Mouse (Mus musculus) gastrocnemius, postnatal 25 days (tissue): ENCODE data around the gene Srrm2. TPM values are rescaled to one million over a fixed set of nuclear protein-coding genes. Genes with fewer than 3 reads are reported as not detected.

Experiments
- DNase-seq: peaks from one replicate; pipeline ENCODE4 v3.0.0; 2022
- microRNA-seq, 2 experiments: library from miRNA; unstranded; fragments of <30 nt; microRNA quantifications; one replicate each; pipeline ENCODE4 v1.2.0; 2021; ENCODE audit warnings: borderline replicate concordance in 2 of 2
- total RNA-seq, 2 experiments: library from RNA; stranded (reverse); gene quantifications; 1 replicate in 1 of 2; 2 replicates in 1 of 2; pipeline ENCODE4 v1.2.3; 2021

Srrm2 gene
- total RNA-seq, 2 experiments from 2014 or later = 157 to 160 TPM

GRCm38 (mm10) chr17:23857193-23857592, 66.9 kb downstream of the Srrm2 start:
- DNase-seq = no peak

- no peak for DNase-seq
These were observed 67.6 kb downstream of the Srrm2 start for GRCm38 (mm10) chr17:23857913-23858312.

GRCm38 (mm10) chr17:23862926-23863325, 72.6 kb downstream of the Srrm2 start:
- no peak for DNase-seq

- DNase-seq = no peak
These were observed 77.4 kb downstream of the Srrm2 start, which contains the start of gene Prss21 for GRCm38 (mm10) chr17:23867756-23868155. Prss21 (plus strand) TSS chr17:23868056.

- no peak for DNase-seq
These were observed 78.2 kb downstream of the Srrm2 start for GRCm38 (mm10) chr17:23868513-23868912.

Small RNA genes lying within 50 kb of the gene (microRNA-seq; reads per million reads assigned to microRNA genes)
- gene Mir5125 = 0 to 0.53 reads per million in 2 experiments

Other genes with a start within 250 kb of the Srrm2 start
- 1 to 10 TPM; 1.9 to 2.4 TPM for gene Zfp213, start 226.3 kb upstream of the Srrm2 start, total RNA-seq
- gene Zfp13, start 191.0 kb upstream of the Srrm2 start, total RNA-seq = 1 to 10 TPM; 2.0 to 2.1 TPM
- not detected for gene Zscan10, start 189.7 kb upstream of the Srrm2 start, total RNA-seq
- not detected for gene Mmp25, start 145.3 kb upstream of the Srrm2 start, total RNA-seq
- gene Bicdl2, start 130.0 kb upstream of the Srrm2 start, total RNA-seq = not detected
- gene Hcfc1r1, start 116.9 kb upstream of the Srrm2 start, total RNA-seq = 100 to 1,000 TPM; 123 to 156 TPM
- gene Thoc6, start 116.7 kb upstream of the Srrm2 start, total RNA-seq = 10 to 100 TPM in 1 of 2 experiments, 1 to 10 TPM in 1; 9.3 to 10.8 TPM
- gene Tnfrsf12a, start 113.1 kb upstream of the Srrm2 start, total RNA-seq = 10 to 100 TPM; 46.1 to 61.5 TPM
- gene Cldn6, start 111.3 kb upstream of the Srrm2 start, total RNA-seq = not detected
- under 1 TPM in 1 of 2 experiments, not detected in 1; 0.19 TPM for gene Cldn9, start 106.5 kb upstream of the Srrm2 start, total RNA-seq
- gene 1520401A03Rik, start 67.7 kb upstream of the Srrm2 start, total RNA-seq = not detected
- under 1 TPM; 0.67 to 0.83 TPM for gene Pkmyt1, start 64.2 kb upstream of the Srrm2 start, total RNA-seq
- gene Paqr4, start 49.7 kb upstream of the Srrm2 start, total RNA-seq = 1 to 10 TPM; 4.4 to 5.2 TPM
- not detected for gene Kremen2, start 44.7 kb upstream of the Srrm2 start, total RNA-seq
- 10 to 100 TPM; 33.5 to 34.0 TPM for gene Flywch1, start 18.9 kb upstream of the Srrm2 start, total RNA-seq
- gene Flywch2, start 4.5 kb upstream of the Srrm2 start, total RNA-seq = under 1 TPM; 0.56 to 0.83 TPM
- gene Elob, start 38.6 kb downstream of the Srrm2 start, total RNA-seq = 100 to 1,000 TPM; 237 to 267 TPM
- gene Prss33, start 45.5 kb downstream of the Srrm2 start, total RNA-seq = not detected
- gene Prss32, start 53.3 kb downstream of the Srrm2 start, total RNA-seq = not detected
- not detected for gene Prss41, start 53.6 kb downstream of the Srrm2 start, total RNA-seq
- not detected for gene Prss21, start 77.5 kb downstream of the Srrm2 start, total RNA-seq
- not detected for gene Dcpp1, start 90.3 kb downstream of the Srrm2 start, total RNA-seq
- gene Dcpp2, start 90.3 kb downstream of the Srrm2 start, total RNA-seq = not detected
- not detected for gene Dcpp3, start 126.9 kb downstream of the Srrm2 start, total RNA-seq
- not detected for gene Sbp, start 151.1 kb downstream of the Srrm2 start, total RNA-seq
- gene Sbpl, start 164.7 kb downstream of the Srrm2 start, total RNA-seq = not detected
- gene Prss30, start 190.0 kb downstream of the Srrm2 start, total RNA-seq = not detected
- not detected for gene Prss22, start 207.6 kb downstream of the Srrm2 start, total RNA-seq
- not detected for gene Prss27, start 247.6 kb downstream of the Srrm2 start, total RNA-seq